Mouse (Mus musculus): ENCODE measurements around the gene Ky. TPM values are rescaled to one million over a fixed set of nuclear protein-coding genes. Genes with fewer than 3 reads are reported as not detected.
A peak's percentile ranks its signal among the peaks of the same experiment; 100 is the strongest.

Gene Ky
- polyA plus RNA-seq, 1 experiment from 2014 or later, result 0.12 TPM

DNA sequence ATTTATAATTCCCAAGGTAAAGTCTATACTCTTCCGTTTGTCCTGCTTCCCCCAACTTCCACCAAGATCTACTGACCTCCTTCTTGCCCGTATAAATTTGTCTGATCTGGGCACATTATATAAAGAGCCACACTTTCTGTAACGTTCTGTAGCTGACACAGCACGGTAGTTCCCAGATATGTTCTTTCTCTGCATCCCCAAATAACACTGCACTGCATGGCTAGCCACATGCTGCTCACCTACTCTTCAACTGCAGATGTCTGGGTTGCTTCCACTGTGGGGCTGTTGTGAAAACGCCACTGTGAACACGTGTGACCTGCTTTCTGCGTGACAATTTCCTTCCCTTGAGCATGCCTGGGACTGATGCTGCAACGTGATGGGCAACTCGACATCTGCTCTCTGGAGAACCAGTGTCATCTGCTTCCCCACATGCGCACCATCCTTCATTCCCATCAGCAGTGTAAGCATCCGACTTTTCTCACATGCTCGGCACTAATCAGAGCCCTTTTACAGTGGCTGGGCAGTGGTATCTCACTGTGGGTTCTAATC is 76.4 kb downstream of the Ky start:
- Histone ChIP-seq H3K27ac (ENCODE audit: low read length) (no peak overlapping the region), H3K4me1 (ENCODE audit: insufficient read depth, low read length) (no peaks in the 10 kb centered on the region), H3K4me3 (ENCODE audit: low read length) (no peak overlapping the region), H3K9me3 (ENCODE audit: low read length) (peaks cover 1% of the 10 kb centered on the region; the same call in 1 of the 2 replicates), H3K4me2 (replicated peaks; ENCODE audit: low read depth, low read length) (no peak overlapping the region), H3K9ac (replicated peaks; ENCODE audit: low read length) (no peak overlapping the region), H3K27me3 (ENCODE audit: insufficient read depth, low read length) (no peaks in the 10 kb centered on the region), H3K36me3 (ENCODE audit: insufficient read depth, low read length) (peaks cover 27% of the 10 kb centered on the region)
- no peak for ATAC-seq (ENCODE audit: low FRiP score, low TSS enrichment)
- WGBS, result 85% methylated on average over 12 of the region's 12 CpGs

GRCm38 (mm10) chr9:102587347-102587746 is 81.8 kb downstream of the Ky start:
- 82% methylated on average over 5 of the region's 5 CpGs for WGBS
- H3K27ac ChIP-seq (ENCODE audit: low read length), result no peak overlapping the region
- no peak for ATAC-seq (ENCODE audit: low FRiP score, low TSS enrichment)

GRCm38 (mm10) chr9:102594667-102595393 is 89.3 kb downstream of the Ky start:
- H3K27ac ChIP-seq (ENCODE audit: low read length), result peak overlapping the region; percentile 48; the same call in 1 of the 2 replicates
- H3K27me3 ChIP-seq (ENCODE audit: insufficient read depth, low read length), result no peaks in the 10 kb centered on the region
- no peak overlapping the region for H3K4me2 ChIP-seq (replicated peaks; ENCODE audit: low read depth, low read length)
- peaks cover 12% of the 10 kb centered on the region; the same call in 1 of the 2 replicates for H3K4me1 ChIP-seq (ENCODE audit: insufficient read depth, low read length)
- H3K4me3 ChIP-seq (ENCODE audit: low read length), result no peak overlapping the region
- no peaks in the 10 kb centered on the region for H3K9me3 ChIP-seq (ENCODE audit: low read length)
- H3K36me3 ChIP-seq (ENCODE audit: insufficient read depth, low read length), result peaks cover 13% of the 10 kb centered on the region
- 52% methylated on average over 6 of the region's 6 CpGs for WGBS
- H3K9ac ChIP-seq (replicated peaks; ENCODE audit: low read length), result no peak overlapping the region
- ATAC-seq (ENCODE audit: low FRiP score, low TSS enrichment), result peak; percentile 91

More at GRCm38 (mm10) chr9:102587347-102587746, 81.8 kb downstream of the Ky start:
- Histone ChIP-seq H3K9ac (replicated peaks; ENCODE audit: low read length) (no peak overlapping the region), H3K9me3 (ENCODE audit: low read length) (no peaks in the 10 kb centered on the region), H3K4me3 (ENCODE audit: low read length) (no peak overlapping the region), H3K27me3 (ENCODE audit: insufficient read depth, low read length) (no peaks in the 10 kb centered on the region), H3K4me2 (replicated peaks; ENCODE audit: low read depth, low read length) (no peak overlapping the region), H3K36me3 (ENCODE audit: insufficient read depth, low read length) (peaks cover 36% of the 10 kb centered on the region), H3K4me1 (ENCODE audit: insufficient read depth, low read length) (no peaks in the 10 kb centered on the region)

Other genes with a start within 250 kb of the Ky start
- 4.1 and 4.4 TPM in 2 replicates for gene Ephb1, start 151.1 kb upstream of the Ky start, polyA plus RNA-seq (2015; fragmentation: Nextera tagmentation; extraction: Ambion mirVana)
- 171 and 179 TPM in 2 replicates for gene Anapc13, start 120.5 kb downstream of the Ky start, polyA plus RNA-seq (2015; fragmentation: Nextera tagmentation; extraction: Ambion mirVana)
- 56.5 and 60.6 TPM in 2 replicates for gene Cep63, start 120.8 kb downstream of the Ky start, polyA plus RNA-seq (2015; fragmentation: Nextera tagmentation; extraction: Ambion mirVana)
- 40.9 and 41.5 TPM in 2 replicates for gene Amotl2, start 210.9 kb downstream of the Ky start, polyA plus RNA-seq (2015; fragmentation: Nextera tagmentation; extraction: Ambion mirVana)